Mouse (Mus musculus) thymus, postnatal 14 days (tissue): ENCODE measurements around the gene Fam171a1.
"Not testable (repeated sequence)": the region's sequence is repeated elsewhere in the genome, so short reads cannot be mapped to it uniquely, and the experiment has no call there.

Source experiments
- DNase-seq: peaks from one replicate; pipeline ENCODE4 v3.0.0; 2021

The Fam171a1 gene

DNA sequence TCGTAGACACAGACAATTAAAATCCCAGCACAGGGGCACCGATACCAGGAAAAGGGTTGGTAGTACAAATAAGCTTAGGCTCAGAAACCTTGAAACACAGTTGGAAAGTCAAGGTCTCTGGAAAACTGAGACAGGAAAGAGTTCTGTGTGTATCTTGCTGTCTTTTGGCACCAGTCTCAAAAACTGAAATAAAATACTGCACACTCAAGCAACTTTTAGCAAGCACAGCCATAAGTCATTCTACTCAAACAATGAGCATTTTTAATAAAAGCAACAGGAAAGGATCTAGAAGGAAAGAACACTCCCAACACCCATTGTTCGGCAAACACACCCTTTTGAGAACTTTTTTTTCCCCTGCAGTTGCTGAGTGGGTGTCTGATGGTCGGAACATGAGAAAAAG, at the start of gene Fam171a1:
Gene Fam171a1, plus strand, starts transcription at position 359 of the 400 bp plus-strand sequence.
- no peak for DNase-seq

DNA sequence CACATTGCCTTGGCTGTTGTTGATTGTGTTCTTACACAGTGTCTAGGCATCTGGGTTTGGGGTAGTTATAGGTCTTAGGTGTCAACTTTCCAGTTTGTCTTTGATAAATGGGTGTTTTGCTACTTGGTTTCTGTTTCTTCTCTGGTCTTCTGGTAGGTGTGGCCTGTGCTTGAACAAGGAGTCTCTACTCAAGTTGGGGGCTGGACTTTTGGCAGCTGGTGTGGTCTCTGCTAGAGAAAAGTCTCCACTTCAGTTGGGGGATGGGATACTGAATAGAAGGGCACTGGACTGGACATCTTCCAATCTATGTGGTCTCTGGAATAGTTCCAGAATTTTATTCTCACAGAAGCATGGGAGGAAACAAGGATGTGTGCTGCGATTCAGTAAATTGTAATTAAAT, 44.9 kb upstream of the Fam171a1 start:
- no peak for DNase-seq

DNA sequence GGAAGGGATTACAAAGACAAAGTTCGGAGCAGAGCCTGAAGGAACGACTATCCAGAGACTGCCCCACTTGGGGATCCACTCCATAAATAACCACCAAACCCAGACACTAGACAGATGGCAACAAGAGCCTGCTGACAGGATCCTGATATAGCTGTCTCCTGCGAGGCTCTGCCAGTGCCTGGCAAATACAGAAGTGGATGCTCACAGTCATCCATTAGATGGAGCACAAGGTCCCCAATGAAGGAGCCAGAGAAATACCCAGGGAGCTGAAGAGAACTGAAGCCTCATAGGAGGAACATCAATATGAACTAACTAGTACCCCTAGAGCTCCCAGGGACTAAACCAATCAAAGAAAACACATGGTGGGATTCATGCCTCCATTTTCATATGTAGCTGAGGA, 25.7 kb upstream of the Fam171a1 start:
- not testable (repeated sequence) for DNase-seq

DNA sequence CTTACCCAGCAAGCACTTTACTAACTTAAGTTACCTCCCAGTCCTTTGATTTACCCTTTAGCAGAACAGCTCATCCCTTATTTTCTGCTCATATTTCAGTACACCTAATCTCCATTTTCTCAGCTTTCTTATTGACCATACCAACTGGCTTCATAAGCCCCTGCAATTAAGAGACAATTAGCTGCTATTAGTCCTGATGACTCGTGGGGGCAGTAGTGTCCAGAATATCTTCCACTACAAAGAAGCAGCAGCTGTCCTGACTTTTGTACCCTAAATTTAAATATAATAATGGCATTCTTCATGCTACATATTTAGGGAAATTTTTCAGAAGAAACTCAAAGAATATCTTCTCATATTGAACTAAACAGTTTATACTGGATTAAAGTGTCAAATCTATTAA, 24.8 kb upstream of the Fam171a1 start:
- no peak for DNase-seq

DNA sequence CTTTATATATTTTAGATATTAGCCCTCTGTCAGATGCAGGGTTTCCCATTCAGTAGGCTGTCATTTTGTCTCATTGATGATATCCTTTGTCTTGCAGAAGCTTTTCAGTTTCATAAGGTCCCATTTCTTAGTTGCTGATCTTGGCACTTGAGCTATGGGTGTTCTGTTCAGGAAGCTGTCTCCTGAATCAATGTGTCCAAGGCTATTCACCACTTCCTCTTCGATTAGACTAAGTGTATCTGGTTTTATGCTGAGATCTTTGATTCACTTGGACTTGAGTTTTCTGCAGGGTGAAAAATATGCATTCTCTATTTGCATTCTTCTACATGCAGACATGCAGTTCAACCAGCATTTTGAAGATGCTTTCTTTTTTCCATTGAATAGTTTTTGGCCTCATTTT, 17.9 kb upstream of the Fam171a1 start:
- no peak for DNase-seq

DNA sequence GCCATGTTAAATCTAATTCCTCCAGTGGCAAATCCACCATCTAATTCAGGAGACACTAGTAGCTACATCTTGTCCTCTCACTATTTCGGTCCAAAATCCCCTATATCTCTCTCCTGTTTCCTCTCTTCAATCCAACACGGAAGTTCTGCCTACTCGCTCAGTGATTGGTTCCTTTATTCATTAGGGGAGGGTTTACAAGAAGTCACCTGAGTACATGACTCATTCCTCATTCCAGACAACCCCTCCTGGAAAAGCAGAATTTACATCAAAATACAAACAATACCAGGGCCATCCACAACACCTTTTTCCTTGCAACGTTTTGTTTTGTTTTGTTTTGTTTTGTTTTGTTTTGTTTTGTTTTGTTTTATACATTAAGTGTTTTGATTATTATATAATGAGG, 14.1 kb upstream of the Fam171a1 start:
- DNase-seq, result no peak

DNA sequence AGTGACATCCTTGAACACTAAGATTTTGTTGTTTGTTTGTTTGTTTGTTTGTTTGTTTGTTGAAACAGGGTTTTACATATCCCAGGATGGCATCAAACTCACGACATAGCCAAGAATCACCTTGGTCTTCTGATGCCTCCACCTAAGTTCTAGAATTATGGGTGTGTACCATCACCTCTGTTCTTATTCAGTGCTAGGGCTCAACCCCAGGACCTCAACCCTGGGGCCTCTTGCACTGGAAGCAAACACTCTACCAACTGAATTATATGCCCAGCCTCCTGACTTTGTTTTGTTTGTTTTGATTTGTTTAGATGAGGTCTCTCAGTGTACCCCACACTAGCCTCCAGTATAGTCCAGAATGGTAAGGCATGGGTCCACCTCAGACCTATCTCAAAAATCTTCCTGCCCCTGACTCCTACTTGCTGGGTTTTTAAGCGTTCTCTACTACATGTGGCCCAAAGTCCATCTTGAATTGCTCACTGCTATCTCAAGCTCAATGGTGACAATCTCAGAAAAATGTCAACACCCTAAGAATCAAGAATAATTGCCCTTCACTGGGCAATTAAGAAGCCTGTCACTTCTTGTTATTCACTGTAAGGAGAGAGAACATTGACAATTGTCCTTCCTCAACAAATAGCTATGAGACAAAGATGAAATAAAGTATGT, 12.6 kb upstream of the Fam171a1 start:
- no peak for DNase-seq

DNA sequence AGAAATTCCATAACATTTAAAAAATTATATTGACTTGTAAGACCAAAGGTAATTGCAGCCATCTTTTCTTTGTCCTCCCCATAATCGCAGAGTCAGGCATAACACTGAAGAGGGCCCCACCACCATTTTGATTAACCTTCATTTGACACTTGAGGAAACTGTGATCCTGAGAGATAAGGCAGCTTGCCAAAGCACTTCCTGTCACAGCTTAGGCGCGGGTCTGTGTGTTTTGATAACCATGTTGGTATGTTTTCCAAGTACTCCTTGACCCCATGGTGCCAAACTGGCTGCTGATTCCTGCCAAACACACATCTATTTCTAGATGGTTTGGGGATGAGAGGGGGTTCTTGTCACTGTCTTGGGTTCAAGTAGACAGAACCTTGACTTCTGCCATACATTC, 11.7 kb upstream of the Fam171a1 start:
- DNase-seq, result no peak

DNA sequence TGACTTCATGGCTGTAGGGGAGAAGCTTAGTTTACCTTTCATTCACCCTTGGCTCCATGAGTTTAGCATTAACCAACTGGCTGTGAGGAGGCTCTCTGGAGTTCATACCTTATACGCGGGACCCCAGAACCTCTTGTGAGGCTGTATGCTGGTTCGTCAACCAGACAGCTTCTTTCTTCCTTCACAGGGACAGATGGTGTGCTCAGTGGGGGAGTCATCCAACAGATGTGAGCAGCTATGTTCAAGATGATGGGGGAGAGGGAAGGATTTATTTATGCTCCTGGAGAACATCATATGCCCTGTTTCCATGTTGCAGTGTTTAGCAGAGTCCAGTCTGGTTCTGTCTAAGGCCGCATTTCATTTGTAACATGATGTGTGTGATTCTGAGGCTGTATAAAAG, 6.6 kb upstream of the Fam171a1 start:
- DNase-seq, result no peak

DNA sequence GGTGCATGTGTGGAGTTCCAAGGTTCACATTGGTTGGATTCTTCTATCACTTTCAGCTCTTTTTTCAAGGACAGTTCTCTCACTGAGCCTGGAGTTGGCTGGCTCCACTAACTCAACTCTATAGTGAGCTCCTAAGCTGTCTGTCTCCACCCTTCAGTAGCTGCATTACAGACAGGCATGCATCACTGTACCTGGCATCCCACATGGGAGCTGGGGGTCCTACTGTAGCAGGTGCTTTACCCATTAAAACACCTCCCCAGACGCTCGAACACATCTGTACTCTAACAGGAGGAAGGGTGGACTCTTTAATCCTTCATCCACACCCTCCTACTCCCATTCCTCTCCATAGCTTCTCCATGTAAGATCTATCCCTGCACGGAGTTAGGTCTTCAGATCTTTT, 5.6 kb upstream of the Fam171a1 start:
- no peak for DNase-seq

DNA sequence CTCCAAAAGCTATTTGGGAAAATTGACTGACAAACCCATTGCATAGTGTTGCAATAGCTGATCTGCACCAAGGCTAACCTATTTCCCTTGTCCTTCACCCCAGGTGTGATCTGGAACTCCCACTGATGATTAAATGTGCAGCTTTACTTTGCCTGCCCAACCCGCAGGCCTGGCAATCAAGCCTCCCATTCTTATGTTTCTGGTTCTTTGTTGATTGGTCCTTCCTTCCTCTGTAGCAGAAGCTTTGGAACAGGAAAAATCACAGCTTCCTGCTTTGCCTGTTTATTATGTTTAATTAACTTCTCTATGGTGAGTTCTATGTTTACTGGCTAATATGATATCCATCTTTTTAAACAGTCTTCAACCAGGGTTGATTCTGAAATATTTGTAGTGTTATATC, 5.2 kb upstream of the Fam171a1 start:
- no peak for DNase-seq

DNA sequence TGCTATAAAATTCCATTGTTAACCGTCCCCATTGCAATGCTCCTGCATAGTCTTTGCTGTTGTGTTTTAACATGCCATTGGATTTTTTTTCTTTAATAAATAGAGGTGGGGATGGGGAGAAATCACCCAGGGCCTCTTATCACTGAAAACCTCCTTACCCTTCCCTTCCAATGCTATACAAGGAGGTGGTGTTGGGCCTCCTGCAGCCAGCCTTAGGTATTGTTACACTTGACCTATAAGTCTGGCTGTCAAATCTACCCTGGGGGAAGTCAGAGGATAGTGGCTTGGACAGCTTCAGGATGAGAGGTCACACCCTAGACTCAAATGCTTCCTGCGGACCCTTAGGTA, 3.8 kb downstream of the Fam171a1 start:
- DNase-seq, result no peak

DNA sequence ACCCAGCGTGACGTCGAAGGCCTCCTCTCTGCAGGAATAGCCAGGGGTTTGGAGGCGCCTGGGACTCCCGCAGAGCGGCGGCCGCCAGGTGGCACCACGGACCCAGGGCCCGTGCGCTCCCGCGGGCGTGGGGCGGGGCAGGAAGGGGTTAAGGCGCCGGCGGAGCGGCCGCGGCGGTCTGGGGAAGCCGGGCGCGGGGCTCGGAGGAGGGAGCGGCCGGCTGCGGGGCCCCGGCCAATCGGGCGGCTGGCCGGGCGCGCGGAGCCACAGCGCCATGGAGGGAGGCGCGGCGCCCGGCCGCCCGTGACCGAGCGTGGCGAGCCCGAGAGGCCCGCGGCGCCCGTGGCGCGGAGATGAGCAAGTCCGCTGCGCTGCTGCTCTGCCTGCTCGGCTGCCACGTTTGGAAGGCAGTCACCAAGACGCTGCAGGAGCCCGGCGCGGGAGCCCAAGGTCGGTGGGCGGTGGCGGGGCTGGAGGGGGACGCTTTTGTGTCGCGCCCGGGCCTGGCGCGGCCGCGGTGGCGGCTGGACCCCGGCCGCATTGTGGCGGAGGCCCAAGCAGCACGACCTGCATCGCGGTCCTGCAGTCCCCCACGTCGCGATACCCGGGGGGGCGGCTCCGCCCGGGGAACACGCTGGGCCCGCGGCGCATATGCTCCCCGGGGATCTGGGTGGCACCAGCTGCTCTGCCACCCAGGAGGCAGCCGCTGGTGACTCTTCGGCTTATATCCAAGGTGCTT, 4.3 kb downstream of the Fam171a1 start:
- peak; percentile 81 for DNase-seq

DNA sequence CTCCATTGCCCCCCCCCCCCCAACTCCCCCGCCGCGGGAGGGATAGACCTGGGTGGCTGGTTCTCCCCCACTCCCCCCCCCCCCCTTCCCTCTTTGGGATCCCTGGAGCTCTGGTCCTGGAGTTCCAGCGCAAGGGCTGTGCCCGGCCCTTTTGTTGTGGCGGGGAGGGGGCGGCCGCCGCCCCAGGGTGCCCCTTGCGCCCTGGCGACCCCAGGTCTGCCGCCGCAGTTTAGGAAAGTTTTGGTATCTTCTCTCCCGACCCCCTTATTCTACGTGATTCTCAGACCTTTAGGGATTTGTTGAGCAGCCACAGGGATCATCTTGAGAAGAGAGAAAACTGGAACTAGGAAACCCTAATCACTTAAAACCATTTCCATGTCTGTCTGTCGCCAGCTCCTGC, 4.9 kb downstream of the Fam171a1 start:
- DNase-seq, result no peak

DNA sequence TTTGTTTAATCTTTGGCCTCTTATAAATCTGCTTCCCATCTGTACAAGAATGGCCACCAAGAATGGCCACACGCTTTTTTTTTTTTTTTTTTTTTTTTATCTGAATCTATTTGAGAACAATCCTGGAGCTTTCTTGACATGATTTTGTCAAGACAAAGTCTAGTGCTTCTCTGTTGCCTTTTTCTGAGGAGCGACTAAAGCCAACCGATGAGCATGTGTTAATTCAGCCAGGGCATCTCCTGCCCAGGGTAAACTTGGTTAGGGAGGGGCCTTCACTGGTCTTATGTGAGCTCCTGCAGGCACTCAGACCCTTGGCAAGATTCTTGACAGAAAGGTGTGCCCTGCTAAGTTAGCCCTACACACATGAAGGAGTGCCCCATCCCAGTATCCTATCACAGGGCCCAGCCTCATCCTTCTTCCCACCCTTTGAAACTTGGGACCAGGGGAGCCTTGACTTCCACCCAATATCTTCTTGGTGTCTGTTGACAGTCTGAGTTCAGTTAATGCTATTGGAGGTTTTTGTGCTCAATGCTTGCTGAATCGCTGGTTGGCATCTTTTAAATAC, 5.4 kb downstream of the Fam171a1 start:
- no peak for DNase-seq

DNA sequence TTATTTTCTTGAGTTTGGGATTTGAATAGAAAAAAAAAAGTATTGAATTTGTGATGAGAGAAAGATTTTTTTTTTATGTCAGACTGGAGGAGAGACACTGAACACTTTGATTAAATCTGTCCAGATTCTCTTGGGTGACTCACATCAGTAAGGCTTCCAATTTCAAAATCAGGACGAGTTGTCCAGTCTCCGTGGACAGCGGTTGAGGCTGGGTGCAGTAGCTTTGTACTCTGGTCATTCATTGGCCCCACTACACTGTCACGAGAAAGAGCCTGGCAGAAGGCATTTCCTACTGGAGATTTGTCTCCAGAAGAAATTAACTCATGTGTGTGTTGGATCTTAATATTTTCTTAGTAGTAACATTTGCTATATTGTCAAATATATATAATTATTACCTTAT, 8.5 kb downstream of the Fam171a1 start:
- DNase-seq, result no peak

DNA sequence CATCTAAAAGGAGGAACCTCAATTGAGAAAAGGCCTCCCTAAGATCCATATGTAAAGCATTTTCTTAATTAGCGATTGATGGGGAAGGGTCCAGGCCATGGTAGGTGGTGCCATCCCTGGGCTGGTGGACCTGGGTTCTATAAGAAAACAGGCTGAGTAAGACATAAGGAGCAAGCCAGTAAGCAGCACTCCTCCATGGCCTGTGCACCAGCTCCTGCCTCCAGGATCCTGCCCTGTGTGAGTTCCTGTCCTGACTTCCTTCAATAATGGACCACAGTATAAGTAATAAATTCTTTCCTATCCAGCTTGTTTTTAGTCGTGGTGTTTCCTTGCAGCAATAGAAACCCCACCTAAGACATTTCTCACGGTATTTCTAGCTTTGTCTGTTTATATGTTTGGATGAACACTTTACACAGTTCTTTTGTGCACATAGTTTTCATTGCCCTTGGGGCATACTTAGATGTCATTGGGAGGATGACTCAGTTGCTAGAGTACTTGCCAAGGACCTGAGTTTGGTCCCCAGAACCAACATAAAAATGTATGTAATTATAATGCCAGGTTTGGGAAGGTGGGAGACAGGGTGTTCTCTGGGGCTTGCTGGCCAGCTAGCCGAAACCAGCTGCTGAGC, 13.3 kb downstream of the Fam171a1 start:
- DNase-seq, result no peak

DNA sequence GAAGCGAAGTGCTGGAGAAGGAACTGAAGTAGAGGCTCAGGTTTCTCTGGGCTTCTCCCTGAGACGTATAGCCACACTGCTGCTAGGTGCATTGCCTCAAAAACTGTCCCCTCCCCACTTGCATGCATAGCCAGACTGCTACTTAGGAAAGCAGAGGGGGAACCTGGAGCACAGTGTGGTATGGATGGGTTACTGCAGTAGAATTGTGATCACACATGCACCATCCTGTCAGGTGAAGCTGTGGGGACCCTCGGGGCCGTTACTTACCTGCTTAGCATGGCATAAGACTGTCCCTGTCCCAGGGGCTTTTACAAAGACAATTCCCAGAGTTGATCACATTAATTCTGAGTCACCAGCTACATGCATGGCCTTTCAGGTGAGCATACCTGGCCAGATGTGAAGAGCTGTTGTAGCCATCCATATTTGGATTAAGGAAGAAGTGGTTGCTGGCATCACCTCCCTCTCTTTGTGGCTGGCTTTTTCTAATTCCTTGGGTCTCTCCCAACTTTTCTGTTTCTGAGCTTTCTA, 14.4 kb downstream of the Fam171a1 start:
- DNase-seq, result no peak

DNA sequence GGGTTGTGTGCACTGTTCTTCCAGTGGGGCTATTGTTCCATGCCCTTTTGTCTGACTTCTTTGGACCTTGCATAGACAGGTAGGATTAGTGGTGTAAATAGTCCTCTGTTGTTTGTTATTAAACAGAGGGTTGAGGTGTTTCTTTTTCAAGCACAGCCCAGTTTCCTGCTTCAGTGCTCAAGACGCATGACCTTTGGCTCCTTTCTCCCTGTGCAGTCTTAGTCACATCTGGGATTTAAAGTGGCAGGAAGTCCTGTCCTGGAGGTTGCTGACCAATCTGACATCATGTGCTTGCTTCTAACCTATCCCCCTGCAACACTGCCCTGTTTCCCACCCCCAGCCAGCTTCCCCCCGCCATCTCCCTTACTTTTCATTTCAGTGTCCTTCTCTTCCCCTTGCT, 14.9 kb downstream of the Fam171a1 start:
- no peak for DNase-seq

DNA sequence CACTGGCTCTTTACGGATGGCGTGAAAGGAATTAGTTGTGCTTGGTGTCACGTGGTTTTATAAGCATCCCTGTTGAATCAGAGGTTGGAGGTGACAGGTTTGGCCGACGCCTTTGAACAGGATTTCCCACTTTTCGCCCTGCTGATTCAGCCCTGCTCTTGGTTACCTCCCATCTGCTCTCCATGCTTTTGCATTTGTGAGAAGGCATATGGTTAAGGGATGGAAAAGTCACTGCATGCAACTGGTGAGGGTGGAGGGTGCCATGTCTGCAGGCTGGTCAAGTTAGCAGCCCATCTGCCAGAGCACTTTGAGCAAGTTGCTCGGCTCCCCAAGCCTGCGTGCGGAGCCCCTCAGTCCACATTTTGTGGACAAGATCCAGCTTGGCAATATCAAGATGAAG, 18.4 kb downstream of the Fam171a1 start:
- DNase-seq, result no peak

DNA sequence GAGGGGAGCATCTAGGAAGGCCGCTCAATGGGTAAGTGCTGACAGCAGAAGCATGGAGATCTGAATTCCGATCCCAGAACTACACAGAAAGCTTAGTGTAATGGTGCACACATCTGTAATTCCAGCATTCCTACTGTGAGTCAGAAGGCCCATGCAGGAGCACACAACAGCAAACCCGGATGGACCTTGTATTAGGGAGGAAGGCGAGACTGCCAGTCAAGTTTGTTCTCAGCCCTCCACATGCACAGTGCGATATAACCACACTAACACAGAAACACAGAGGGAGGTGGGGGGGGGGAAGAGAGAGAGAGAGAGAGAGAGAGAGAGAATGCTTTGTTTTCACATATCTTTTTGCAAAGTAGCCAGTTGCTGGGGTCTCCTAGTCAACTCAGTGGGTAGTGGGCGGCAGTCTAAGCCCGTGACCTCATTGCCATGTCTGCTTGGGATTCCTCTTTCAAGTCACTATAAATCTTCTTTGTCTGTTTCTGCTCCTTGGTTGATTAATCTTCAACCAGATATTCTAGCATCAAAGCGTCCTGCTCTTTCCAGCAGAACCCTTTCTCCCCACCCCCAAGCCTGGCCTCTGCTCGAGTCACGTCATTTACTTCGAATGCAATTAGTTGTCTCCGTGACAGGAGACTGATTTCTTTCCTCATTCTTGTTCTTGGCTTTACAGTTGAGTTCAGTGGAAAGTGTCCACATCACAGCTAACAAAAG, 20.7 kb downstream of the Fam171a1 start:
- no peak for DNase-seq

DNA sequence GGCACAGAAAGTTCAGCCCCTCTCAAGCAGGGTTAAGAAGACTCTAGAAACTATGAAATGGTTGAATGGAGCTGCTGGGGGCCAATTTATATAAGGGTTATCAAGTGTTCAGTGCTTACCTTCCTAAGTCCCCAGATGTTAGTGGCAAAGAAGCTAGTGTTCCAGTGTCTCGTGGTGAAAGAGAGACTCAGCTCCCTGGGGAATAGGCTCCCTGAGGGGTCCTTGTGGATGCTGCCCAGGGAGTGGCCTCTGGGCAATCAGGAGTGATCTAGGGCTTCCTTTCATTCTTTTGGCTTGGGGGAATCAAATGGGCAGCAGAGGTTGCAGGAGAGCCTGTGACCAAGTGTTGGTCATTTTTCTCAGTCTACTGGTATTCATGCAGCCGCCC, 21.3 kb downstream of the Fam171a1 start:
- DNase-seq, result no peak

DNA sequence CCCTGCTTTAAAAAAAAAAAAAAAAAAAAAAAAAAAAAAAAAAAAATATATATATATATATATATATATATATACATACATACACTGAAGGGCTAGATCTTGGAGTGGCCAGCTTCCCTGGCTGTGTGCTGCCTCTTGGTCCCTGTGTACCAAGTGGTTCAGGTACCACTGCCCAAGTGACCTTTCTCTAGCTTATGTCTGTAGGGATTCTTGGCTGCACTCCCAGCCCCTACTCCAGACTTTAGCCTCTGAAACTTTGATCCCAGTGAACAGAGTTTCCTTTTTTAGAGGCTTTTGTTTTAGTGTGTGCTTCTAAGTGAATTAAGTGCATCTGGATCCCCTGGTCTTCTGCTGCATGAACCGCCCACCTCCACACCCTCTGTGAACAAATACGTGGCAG, 24.3 kb downstream of the Fam171a1 start:
- DNase-seq, result no peak
